Mouse (Mus musculus) v-Abl transformed pro-B cells (cell line): ENCODE results near the gene Neu3.

Experiments used
- in situ Hi-C, 2 experiments: fragments of 400-800 bp; cut with MboI; formaldehyde crosslinking; loops; one replicate each; pipeline ENCODE4 v1.15.1; 2025; ENCODE audit not compliant: unreplicated experiment in 2 of 2

Neu3 gene

DNA sequence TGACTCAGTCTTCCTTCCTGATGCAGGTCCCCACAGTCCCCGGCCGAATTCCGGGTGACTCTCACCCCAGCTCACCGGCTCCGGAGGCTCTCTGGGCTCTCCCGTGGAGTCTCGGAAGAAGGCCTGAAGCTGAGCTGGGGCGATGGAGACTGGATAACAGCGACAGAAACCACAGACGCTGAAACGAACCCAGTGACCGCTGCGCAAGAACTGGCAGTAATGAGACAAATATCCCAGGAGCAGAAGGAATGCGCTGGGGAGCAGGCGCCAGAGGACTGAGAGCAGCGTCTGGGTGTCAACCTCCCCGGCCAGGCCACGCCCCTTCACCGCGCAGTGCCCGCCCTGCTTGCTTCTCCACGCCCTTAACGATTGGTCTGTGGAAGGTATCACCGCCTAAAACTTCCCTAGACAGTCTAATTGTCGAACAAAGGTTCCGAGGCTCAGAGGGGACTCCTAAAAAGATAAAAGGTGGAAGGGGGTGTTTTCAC is at the start of gene Neu3:
Neu3 (minus strand) TSS at position 335 of the 488 bp plus-strand sequence.
- in situ Hi-C loops, result no loop called here

DNA sequence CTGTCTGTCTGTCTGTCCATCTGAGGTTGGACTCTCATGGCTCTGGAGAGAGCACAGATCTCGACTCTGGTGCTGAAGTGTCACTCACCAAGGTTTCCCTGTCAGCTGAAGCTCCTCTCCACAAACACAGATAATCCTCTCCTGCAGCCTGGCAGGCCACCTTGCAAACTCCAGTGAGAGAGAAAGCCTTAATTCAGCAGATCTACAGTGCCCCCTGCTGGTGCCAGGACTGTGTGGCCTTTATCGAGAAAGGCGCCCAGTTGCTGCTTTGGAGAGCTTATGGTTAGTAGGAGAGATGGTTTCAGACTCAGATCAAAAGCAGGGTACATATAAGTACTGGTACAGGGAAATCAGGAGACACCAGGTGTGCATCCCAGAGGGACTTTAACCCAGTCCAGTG is 48.1 kb upstream of the Neu3 start:
- in situ Hi-C loops, result loop anchor here (5.0 to 10.0 kb wide), 6 partner anchors 64 to 379 kb away; no protein-coding TSS in a partner anchor

DNA sequence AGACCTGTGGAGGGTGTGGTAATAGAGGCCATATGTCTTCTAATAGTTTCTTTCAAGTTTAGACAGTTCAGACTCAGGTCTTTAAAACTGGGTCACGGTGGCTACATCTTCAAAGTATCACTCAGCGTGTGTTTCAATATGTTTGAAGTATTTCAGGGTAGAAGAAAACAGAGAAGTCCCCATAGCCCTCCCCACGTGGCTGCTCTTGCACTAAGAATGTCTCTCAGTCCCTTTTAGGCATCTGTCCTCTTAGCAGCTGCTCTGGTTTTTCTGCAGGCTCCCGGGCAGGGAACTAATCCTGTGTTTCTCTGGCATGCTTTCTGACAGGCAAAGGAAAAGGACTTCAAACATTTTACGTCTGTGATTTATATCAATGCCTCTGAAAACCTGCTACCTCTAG is 47.7 kb upstream of the Neu3 start:
- in situ Hi-C loops, result loop anchor here (5.0 to 10.0 kb wide), 6 partner anchors 64 to 379 kb away; no protein-coding TSS in a partner anchor

DNA sequence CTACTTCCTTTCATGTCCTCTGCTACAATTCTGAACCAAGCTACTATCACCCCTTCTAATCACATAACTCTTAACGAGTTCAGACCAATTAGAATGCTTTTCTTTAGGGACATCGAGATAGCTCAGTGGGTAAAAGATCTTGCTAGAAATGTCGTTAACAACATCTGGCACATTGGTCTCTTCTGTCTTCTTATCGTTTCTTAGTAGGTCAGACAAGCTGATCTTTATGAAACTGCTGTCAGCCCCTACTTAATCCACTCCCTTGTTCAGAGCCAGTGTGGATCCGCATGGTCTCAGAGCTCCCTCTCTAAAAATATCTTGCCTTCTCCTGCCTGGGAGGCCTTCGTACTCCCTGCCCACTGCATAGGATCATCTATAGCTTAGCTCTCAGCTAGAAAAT is 45.7 kb upstream of the Neu3 start:
- in situ Hi-C loops, result loop anchor here in 1 of 2 experiments (10.0 kb wide), 1 partner anchor 369 kb away; no protein-coding TSS in a partner anchor

DNA sequence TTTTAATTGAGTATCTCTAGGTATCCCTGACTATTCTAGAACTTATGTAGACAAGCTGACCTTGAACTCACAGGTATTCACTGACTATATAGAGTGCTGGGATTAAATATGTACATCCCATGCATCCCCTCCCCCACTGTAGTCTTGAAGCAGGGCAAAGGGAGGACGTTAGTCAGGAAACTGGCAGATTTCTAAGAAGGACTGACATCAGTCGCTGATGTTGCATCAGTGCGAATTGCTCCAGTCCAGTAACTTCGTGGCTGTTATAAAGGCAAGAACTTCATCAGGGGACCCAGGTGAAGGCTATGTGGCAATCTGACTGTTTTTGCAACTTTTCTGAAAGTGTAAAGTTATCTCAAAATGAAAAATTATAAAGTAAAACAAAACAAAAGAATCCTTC is 41.1 kb upstream of the Neu3 start:
- in situ Hi-C loops, result no loop called here

DNA sequence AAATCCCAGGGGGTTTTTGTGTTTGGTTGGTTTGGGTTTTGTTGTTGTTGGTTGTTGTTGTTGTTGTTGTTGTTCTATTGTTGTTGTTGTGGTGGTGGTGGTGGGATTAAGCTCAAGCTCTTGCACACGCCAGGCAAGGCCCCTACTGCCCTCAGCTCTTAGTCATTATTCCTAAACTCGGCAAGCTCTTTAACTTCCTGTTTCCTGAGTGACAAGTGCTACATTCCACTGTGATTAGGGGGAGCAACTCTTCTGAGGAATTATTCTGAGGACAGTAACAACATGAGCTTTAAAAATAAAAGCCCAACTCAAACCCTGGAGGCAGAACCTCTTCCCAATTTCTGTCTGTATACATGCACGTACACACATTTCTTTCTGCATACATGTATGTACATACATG is 37.0 kb upstream of the Neu3 start:
- in situ Hi-C loops, result no loop called here

DNA sequence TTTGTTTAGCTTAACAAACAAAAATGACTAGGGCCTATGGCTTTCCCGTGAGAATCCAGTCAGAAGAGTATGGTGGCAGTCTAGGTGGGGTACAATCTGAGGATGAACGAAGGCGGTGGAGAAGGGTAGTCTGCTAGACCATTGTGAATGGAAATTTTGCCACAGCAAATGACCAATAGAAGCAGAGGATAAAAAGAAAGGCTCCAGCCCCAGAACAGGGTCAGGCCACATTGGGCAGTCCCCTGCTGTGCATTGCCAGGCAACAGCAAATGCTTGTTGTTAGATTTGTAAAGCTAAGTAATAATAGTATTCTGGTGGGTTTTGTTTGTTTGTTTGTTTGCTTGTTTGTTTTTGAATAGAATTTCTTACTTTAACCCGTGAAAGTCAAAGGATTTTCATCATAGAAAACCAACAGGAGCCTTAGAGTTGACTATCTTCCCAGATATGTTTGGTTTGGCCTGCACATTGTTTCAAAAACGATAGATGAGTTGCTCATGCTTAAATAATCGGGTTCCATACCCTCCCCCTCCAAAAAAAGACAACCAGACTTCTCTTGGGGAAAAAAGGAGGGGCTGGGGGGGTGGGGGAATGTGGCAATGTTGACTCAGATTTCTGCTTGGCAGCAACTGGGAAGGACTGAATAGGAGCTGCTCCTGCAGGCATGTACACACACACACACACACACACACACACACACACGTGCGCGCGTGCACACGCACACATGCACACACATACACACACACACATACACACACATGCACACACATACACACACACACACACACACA is 36.2 kb upstream of the Neu3 start:
- in situ Hi-C loops, result no loop called here

DNA sequence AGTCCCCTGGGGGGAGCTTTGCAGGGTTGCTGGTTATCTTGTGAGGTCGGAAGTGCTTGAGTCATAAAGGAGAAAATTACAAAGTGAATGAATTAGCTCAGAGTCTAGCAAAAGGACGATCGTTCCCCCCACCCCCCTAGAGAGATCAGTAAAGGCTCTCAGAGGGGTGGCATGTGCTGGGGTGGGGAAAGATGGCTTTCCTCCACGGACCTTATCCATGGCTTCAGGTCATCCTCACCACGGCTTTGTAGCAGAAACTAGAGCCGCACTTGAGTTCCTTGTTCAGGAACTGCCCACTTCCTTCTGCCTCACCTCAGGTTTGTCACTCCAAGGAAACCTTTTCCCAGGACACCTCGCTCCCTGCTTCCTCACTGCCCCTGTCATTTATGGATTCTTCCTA is 35.1 kb upstream of the Neu3 start, which contains the start of gene Spcs2:
Spcs2 (minus strand) TSS at position 101 of the 400 bp plus-strand sequence.
- in situ Hi-C loops, result no loop called here

DNA sequence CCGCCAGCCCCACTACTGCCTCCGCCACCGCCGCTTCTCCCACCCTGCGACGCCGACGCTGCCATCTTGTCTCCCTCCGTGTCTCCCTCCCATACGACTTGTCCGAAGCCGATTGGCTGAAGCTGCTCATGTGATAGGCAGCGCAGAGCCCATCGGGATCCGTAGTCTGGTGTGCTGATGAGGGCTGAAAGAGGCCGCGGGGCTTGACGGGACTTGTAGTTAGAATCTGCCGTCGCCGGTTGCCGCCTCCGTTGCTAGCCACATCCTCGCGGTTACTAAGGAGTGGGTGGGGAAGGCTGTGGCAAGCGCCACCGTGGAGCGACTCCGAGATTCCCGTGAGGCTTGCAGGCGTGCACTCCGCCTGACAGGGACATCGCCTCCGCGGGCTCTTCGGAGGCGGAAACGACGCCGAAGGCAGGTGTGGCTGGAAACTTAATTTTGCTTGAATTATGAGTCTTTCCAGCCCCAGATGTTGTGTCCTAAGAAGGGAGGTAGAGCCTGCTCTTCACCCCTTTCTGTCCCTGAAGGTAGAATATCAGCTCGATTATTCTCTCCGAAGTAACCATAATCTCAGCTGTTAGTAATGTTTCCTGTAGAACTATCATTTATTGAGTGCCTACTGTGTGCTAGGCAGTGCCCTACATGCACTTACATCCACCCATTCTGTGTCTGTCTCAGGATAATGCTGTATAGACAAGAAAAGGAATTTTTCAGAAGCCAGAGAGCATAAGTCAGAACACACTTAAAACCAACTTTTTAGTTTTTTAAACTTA is 30.8 kb upstream of the Neu3 start, which contains the start of gene Xrra1:
Xrra1 (plus strand) TSS at position 304 of the 773 bp plus-strand sequence.
- in situ Hi-C loops, result no loop called here

DNA sequence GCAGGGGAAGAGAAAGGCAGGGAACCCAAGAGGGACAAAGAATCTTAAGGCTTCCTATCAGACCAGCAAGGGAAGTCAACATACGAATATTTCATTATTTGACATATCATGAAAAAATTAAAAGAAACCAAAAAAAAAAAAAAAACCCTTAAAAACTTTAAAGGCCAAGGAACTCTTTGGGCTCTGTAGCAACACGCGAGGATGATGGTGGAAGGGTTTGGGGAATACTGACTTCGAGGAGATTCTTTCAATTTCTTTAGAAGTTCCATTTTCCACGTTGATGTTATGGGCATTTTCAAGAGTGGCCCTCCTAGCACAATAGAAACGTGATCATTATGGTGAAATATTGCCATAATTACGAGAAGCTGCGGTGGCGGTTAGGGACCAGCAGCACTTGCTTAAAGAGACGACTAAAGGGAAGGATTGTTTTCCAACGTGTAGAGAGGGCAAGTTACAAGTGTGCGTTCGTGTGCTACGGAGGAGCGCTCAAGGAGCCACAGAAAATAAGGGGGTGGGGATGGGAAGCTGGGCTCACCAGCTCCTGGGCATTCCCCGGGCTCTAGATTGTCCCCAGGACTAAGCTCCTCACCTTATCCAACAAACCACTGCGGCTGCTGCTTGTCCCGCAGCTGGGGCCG is 30.1 kb upstream of the Neu3 start:
- in situ Hi-C loops, result no loop called here

DNA sequence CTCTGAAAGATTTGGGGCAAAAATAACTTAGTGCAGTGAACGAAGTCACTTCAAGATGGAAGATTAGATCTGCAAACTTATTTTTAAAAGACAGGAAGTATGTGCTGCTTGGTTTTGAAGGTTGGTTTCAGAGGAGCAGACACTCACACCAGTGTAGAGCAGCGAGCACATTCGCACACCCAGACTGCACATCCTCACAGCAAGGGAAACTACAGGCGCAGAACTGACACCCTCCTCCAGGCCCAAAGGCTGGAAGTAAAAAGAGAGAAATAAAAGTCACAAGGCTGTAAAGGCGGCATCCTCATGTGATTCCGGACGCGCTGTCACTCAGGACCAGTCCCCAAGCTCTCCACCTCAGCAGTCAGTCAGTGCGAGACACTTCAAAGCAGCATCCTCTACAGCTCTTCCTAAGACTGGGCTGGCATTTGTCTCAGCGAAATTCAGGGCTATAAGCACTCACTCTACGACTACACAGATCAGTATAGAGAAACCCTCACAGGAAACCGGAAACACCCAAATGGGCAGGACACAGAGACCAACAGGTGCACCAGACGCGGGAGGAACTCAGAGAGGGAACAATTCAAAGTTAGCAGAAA is 28.1 kb upstream of the Neu3 start:
- in situ Hi-C loops, result no loop called here

DNA sequence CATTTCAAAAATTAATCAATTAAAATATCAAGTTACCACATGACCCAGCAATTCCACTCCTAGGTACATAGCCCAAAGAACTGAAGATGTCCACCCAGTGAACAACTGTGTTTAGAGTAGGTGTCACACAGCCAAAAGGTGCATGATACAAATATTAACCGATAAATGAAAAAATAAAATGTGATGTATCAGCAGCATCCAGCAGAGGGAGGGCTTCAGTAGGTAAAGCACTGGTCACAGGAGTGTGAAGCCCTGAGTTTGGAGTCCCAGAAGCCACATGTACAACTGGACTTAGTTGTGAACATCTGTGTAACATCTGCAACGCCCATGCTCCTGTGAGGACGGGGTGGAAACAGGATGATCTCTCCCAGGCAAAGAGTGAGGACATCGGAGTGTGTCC is 26.1 kb upstream of the Neu3 start:
- in situ Hi-C loops, result no loop called here

DNA sequence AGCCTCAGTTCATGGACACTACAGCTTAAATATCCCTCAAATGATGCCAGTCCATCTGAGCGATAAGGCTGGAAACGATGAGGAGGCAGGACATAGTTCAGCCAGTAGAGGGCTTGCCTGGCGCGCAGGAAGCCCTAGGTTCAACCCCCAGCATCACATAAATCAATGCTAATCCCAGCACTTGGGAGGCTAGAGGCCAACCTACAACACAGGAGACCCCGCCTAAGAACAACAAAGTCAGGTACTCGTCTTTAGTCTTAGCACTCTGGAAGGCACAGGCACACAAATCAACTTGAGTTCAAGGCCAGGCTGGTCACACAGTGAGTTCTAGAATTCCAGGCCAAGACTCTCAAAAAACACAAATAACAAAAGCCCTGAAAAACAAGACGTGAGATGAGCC is 25.1 kb upstream of the Neu3 start:
- in situ Hi-C loops, result no loop called here

DNA sequence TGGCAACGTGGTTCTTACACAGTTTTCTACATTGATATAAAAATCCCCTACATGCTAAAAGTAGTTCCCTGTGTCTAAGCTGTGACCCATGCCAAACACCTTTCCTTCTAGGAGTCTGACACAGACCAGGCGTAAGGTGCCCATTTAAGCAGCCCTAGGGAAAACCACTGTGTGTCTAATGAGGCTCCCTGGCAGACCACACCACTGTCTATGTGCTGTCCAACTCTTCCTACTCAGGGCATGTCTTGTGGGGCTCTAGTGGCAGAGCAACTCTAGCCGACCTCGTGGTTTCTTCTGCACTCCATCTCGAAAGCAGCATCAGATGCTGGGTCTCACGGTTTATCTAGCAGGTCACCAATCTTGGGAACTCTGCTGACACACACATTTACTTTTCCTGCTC is 23.4 kb upstream of the Neu3 start:
- in situ Hi-C loops, result no loop called here

DNA sequence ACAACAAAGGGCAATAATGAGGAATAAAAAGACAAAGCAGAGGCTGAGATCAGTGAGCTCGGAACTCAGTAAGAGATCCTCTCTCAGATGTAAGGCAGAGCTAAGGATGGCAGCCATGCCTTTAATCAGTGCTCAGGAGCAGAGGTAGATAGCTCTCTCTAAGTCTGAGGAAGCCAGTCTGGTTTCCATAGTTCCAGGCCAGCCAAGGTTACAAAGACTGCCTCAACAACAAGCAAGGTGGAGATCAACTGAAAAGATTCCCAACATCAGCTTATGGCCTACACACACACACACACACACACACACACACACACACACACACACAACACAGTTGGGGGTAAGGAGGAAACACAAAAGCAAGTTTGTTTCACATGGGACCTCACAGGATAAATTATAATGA is 22.9 kb upstream of the Neu3 start:
- in situ Hi-C loops, result no loop called here

DNA sequence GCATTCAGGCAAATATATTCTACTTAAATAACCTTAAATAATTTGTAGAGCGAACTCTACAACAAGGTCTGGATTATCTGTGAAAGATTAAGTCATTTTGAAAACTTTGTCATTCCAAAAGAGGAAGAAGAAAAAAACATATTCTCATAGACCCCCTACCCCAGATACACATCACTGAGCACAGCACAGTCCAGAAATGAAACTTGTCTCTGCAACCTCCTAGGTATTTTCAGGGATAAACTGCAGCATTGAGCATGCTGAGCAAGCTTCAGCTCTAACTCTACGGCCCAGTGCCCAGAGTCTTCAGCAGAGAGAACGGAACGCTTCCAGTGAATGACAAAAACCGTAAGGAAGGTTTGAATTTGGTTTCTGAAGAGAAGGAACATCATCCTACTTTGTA is 22.3 kb upstream of the Neu3 start:
- in situ Hi-C loops, result no loop called here

DNA sequence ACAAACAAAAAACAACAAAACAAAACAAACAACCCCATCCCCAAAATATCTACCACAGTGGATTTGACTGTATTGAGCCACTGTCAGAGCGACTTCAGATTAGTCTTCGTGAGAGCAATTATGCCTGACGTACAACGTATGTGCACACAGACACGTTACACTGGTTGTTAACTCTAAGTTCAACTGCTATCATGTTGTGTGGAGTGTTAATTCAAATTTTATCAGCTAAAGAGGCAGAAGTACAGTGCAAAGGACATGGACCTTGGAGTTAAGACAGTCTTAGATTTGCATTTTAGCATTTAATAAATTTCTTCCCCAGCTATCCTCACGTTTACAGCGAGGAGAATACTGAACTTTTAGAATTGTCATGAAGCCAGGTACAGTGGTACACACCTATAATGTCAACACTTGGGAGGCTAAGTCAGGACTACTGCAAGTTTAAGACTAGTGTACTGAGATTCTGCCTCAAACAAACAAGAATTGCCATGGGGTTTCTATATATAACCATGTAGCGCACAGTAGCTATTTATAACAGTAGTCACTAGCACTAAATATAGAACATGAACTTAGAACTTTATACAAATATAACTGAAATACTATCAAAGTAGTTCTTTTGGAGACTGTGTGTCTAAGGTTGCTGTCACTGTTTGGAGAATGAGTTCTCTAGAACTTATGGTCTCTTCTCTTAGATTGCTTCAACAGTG is 17.5 kb upstream of the Neu3 start:
- in situ Hi-C loops, result no loop called here

DNA sequence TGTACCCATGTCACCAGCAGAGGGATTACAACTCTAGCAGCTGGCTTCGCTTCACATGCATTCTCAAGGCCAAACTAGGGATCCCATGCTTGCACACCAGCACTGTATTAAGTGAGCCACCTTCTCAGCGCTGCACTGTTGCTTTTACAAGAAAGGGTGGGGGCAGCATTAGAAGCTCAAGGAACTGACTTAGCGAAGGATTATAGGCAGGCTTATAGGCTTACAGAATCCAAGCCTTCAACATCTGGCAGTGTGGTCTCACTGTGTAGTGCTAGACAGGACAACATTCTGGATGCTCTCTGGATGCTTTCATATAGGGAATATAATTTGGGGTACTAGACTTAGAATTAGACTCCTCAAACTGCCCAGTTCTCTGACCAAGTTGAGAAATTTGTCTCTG is 10.0 kb upstream of the Neu3 start:
- in situ Hi-C loops, result no loop called here

DNA sequence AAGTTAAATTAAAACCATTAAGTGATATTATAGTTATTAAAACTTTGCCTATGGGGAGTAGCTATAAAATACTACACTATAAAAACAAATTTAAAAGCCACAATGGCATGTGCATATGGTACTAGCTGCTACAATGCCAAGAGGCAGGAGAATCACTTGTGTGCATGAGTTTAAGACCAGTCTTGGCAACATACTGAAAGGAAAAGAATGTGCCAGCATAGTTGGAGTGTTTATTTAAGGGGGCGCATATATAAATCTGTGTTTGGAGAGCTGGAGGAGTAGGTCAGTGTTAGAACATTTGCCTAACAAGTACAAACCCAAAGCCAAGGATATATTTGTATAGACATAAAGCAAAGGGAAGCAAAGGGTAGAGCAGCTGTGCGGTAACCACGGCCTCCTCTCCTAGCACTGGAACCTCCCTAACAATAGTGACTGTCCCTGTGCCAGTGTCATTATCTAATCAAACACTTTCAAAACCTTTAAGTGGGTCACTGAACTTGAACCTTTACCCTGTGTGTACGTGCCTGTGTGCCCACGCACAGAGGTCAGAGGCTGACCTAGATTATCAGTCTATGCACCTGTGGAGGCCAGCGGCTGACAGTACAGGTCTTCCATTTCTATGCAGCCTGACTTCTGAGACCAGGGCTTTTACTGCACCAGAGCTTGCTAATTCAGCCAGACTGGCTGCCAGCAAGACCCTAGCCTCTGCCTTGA is 9.3 kb upstream of the Neu3 start:
- in situ Hi-C loops, result no loop called here
